Mouse (Mus musculus) cerebellum, adult 11 months (tissue): Measurements from ENCODE around the gene Atp10a.
"Not testable (repeated sequence)": the region's sequence is repeated elsewhere in the genome, so short reads cannot be mapped to it uniquely, and the experiment has no call there.

Experiments used
- DNase-seq: peaks from one replicate; pipeline ENCODE4 v3.0.0; 2022

Atp10a gene

GRCm38 (mm10) chr7:58801791-58802190, 145.8 kb downstream of the Atp10a start:
- DNase-seq = no peak

- DNase-seq = no peak
Measured at GRCm38 (mm10) chr7:58822147-58822681, 166.2 kb downstream of the Atp10a start.

- DNase-seq = no peak
Measured at GRCm38 (mm10) chr7:58824686-58825085, 168.7 kb downstream of the Atp10a start.

GRCm38 (mm10) chr7:58829111-58829510, 173.1 kb downstream of the Atp10a start:
- DNase-seq = no peak

GRCm38 (mm10) chr7:58836855-58837606, 181.1 kb downstream of the Atp10a start:
- not testable (repeated sequence) for DNase-seq

GRCm38 (mm10) chr7:58840367-58840766, 184.4 kb downstream of the Atp10a start:
- no peak for DNase-seq

GRCm38 (mm10) chr7:58841066-58841465, 185.1 kb downstream of the Atp10a start:
- DNase-seq = no peak

- DNase-seq = peak; percentile 26
Measured at GRCm38 (mm10) chr7:58842818-58843217, 186.9 kb downstream of the Atp10a start.

GRCm38 (mm10) chr7:58843767-58844445, 187.9 kb downstream of the Atp10a start:
- DNase-seq = peak; percentile 80

GRCm38 (mm10) chr7:58844449-58844848, 188.5 kb downstream of the Atp10a start:
- DNase-seq = no peak

GRCm38 (mm10) chr7:58858921-58859320, 203.0 kb downstream of the Atp10a start:
- no peak for DNase-seq

- no peak for DNase-seq
Measured at GRCm38 (mm10) chr7:58863174-58863573, 207.2 kb downstream of the Atp10a start.

GRCm38 (mm10) chr7:58866865-58867614, 211.1 kb downstream of the Atp10a start:
- no peak for DNase-seq

GRCm38 (mm10) chr7:58870661-58871060, 214.7 kb downstream of the Atp10a start:
- no peak for DNase-seq

GRCm38 (mm10) chr7:58873676-58874075, 217.7 kb downstream of the Atp10a start:
- no peak for DNase-seq
